Mouse (Mus musculus): ENCODE measurements around the gene Ephb2.

- TF ChIP-seq CTCF (conservative IDR thresholded peaks at IDR 0.05; ENCODE audit: insufficient read depth, insufficient read length, low read depth, low read length) (no peak), POLR2A (IDR thresholded peaks at IDR 0.05; ENCODE audit: low read depth, low read length) (no peak)
Measured at GRCm38 (mm10) chr4:136711985-136712768, 123.6 kb downstream of the Ephb2 start.
